Mouse (Mus musculus) MEL (cell line): ENCODE data around the gene Rwdd3. TPM values are rescaled to one million over a fixed set of nuclear protein-coding genes. Genes with fewer than 3 reads are reported as not detected.
A peak's percentile ranks its signal among the peaks of the same experiment; 100 is the strongest.

ENCODE experiments used
- DNase-seq: peaks from one replicate; pipeline ENCODE4 v3.0.0; 2011; ENCODE audit warnings: low read depth, low spot score
- H3K27ac ChIP-seq: 2 replicates; pipeline ENCODE4 v1.5.1; 2012; ENCODE audit warnings: low read depth, mild to moderate bottlenecking, control low read depth, low read length, moderate library complexity; ENCODE audit not compliant: control insufficient read depth
- H3K27me3 ChIP-seq, 2 experiments: fragments of 150-350 bp in 1 of 2; sonication (generic) in 1 of 2; 2 replicates each; pipeline ENCODE4 v1.6.1; 2012; ENCODE audit warnings: low read length in 2 of 2, mild to moderate bottlenecking in 2 of 2, improper control_type of control experiment in 1 of 2, moderate library complexity in 1 of 2; ENCODE audit not compliant: insufficient read depth in 2 of 2, control insufficient read depth in 1 of 2
- H3K36me3 ChIP-seq, 2 experiments: 2 replicates each; pipeline ENCODE4 v1.6.1; 2012 to 2014; ENCODE audit warnings: low read length in 2 of 2, improper control_type of control experiment in 1 of 2, inconsistent platforms in 1 of 2, mild to moderate bottlenecking in 1 of 2; ENCODE audit not compliant: insufficient read depth in 2 of 2, control insufficient read depth in 1 of 2
- H3K4me1 ChIP-seq, 2 experiments: fragments of 150-350 bp in 1 of 2; sonication (generic) in 1 of 2; 2 replicates each; pipeline ENCODE4 v1.6.1; 2012; ENCODE audit warnings: low read length in 2 of 2, improper control_type of control experiment in 1 of 2, mild to moderate bottlenecking in 1 of 2; ENCODE audit not compliant: insufficient read depth in 2 of 2, control insufficient read depth in 1 of 2
- H3K4me3 ChIP-seq, 2 experiments: fragments of 150-350 bp in 1 of 2; sonication (generic) in 1 of 2; 2 replicates each; pipeline ENCODE4 v1.5.1; 2012; ENCODE audit warnings: low read depth in 2 of 2, low read length in 2 of 2, mild to moderate bottlenecking in 2 of 2, moderate library complexity in 2 of 2, control low read depth in 1 of 2, improper control_type of control experiment in 1 of 2; ENCODE audit not compliant: control insufficient read depth in 1 of 2, insufficient read depth in 1 of 2
- H3K79me2 ChIP-seq: 2 replicates; pipeline ENCODE4 v1.6.1; 2012; ENCODE audit warnings: mild to moderate bottlenecking, low read length, moderate library complexity; ENCODE audit not compliant: control insufficient read depth, poor library complexity, insufficient read depth
- H3K9ac ChIP-seq: 2 replicates; pipeline ENCODE4 v1.6.1; 2012; ENCODE audit warnings: low read depth, mild to moderate bottlenecking, control low read depth, low read length, moderate library complexity; ENCODE audit not compliant: control insufficient read depth, poor library complexity, severe bottlenecking
- H3K9me3 ChIP-seq: fragments of 150-350 bp; sonication (generic); replicated peaks from 2 replicates; pipeline ENCODE4 v1.6.1; 2012; ENCODE audit warnings: mild to moderate bottlenecking, low read length, improper control_type of control experiment, moderate library complexity; ENCODE audit not compliant: insufficient read depth
- CHD2 ChIP-seq: IDR thresholded peaks from 2 replicates; pipeline ENCODE4 v1.6.1; 2011; ENCODE audit warnings: low read length, improper control_type of control experiment
- ELF1 ChIP-seq: IDR thresholded peaks from 2 replicates; pipeline ENCODE4 v1.6.1; 2014; ENCODE audit warnings: low read depth, mild to moderate bottlenecking, inconsistent platforms, low read length, improper control_type of control experiment, moderate library complexity
- EP300 ChIP-seq, 2 experiments: IDR thresholded peaks; 2 replicates each; pipeline ENCODE4 v1.6.1; 2011; ENCODE audit warnings: improper control_type of control experiment in 2 of 2, low read length in 2 of 2, low read depth in 1 of 2, mild to moderate bottlenecking in 1 of 2
- ETS1 ChIP-seq: IDR thresholded peaks from 2 replicates; pipeline ENCODE4 v1.6.1; 2012; ENCODE audit warnings: low read depth, mild to moderate bottlenecking, inconsistent platforms, low read length, improper control_type of control experiment, moderate library complexity
- GABPA ChIP-seq: IDR thresholded peaks from 2 replicates; pipeline ENCODE4 v1.6.1; 2012; ENCODE audit warnings: low read depth, mild to moderate bottlenecking, inconsistent platforms, low read length, improper control_type of control experiment, moderate library complexity
- MAFK ChIP-seq: IDR thresholded peaks from 2 replicates; pipeline ENCODE4 v1.6.1; 2011; ENCODE audit warnings: low read depth, mild to moderate bottlenecking, low read length, improper control_type of control experiment, borderline replicate concordance
- MAX ChIP-seq: IDR thresholded peaks from 2 replicates; pipeline ENCODE4 v1.6.1; 2011; ENCODE audit warnings: low read length, improper control_type of control experiment
- MEF2A ChIP-seq: IDR thresholded peaks from 2 replicates; pipeline ENCODE4 v1.6.1; 2014; ENCODE audit warnings: low read depth, mild to moderate bottlenecking, inconsistent platforms, low read length, improper control_type of control experiment; ENCODE audit not compliant: poor library complexity, insufficient replicate concordance, severe bottlenecking; ENCODE audit errors: extremely low read depth
- MYB ChIP-seq: IDR thresholded peaks from 2 replicates; pipeline ENCODE4 v1.6.1; 2011; ENCODE audit warnings: mild to moderate bottlenecking, low read depth, low read length, improper control_type of control experiment
- MYC ChIP-seq: IDR thresholded peaks from 2 replicates; pipeline ENCODE4 v1.6.1; 2011; ENCODE audit warnings: low read depth, mild to moderate bottlenecking, low read length, improper control_type of control experiment, moderate library complexity
- POLR2AphosphoS2 ChIP-seq: IDR thresholded peaks from 2 replicates; pipeline ENCODE4 v1.6.1; 2011; ENCODE audit warnings: low read length, improper control_type of control experiment
- SIN3A ChIP-seq: IDR thresholded peaks from 2 replicates; pipeline ENCODE4 v1.6.1; 2012; ENCODE audit warnings: low read length, improper control_type of control experiment, inconsistent platforms
- UBTF ChIP-seq: IDR thresholded peaks from 2 replicates; pipeline ENCODE4 v1.6.1; 2012; ENCODE audit warnings: low read depth, mild to moderate bottlenecking, inconsistent platforms, low read length, improper control_type of control experiment, moderate library complexity, borderline replicate concordance; ENCODE audit not compliant: insufficient read depth
- USF1 ChIP-seq: IDR thresholded peaks from 2 replicates; pipeline ENCODE4 v1.6.1; 2014; ENCODE audit warnings: low read depth, mild to moderate bottlenecking, inconsistent platforms, low read length, improper control_type of control experiment, moderate library complexity
- ZC3H11A ChIP-seq: IDR thresholded peaks from 2 replicates; pipeline ENCODE4 v1.6.1; 2012; ENCODE audit warnings: low read depth, mild to moderate bottlenecking, inconsistent platforms, low read length, improper control_type of control experiment
- ZKSCAN1 ChIP-seq: IDR thresholded peaks from 2 replicates; pipeline ENCODE4 v1.6.1; 2012; ENCODE audit warnings: low read depth, mild to moderate bottlenecking, inconsistent platforms, low read length, improper control_type of control experiment, moderate library complexity
- ZMIZ1 ChIP-seq: IDR thresholded peaks from 2 replicates; pipeline ENCODE4 v1.6.1; 2012; ENCODE audit warnings: low read depth, mild to moderate bottlenecking, inconsistent platforms, low read length, improper control_type of control experiment, moderate library complexity
- polyA plus RNA-seq, 2 experiments: library from polyadenylated mRNA; stranded (reverse) in 1 of 2; unstranded in 1 of 2; fragments of >175 nt in 1 of 2; fragments of >200 nt in 1 of 2; gene quantifications; 2 replicates each; pipeline versions ENCODE4 v1.2.1 to v1.2.4; 2012; ENCODE audit warnings: low replicate concordance in 2 of 2, low read depth in 1 of 2; ENCODE audit not compliant: insufficient read length in 2 of 2, insufficient read depth in 1 of 2, missing spikeins in 1 of 2
- total RNA-seq: library from RNA; depleted of rRNA; stranded (reverse); fragments of 300-350 nt; gene quantifications from 2 replicates; pipeline ENCODE4 v1.2.3, GENCODE M21; 2012

The Rwdd3 gene
- total and polyA plus RNA-seq, 3 experiments, result 4.2 to 4.8 TPM; not detected in 1

GRCm38 (mm10) chr3:121171872-121172265, 374 bp upstream of the Rwdd3 start:
- H3K9me3 ChIP-seq, result no peaks in the 10 kb centered on the region
- no peak for TF ChIP-seq MYB
- TF ChIP-seq EP300 (IDR thresholded peaks at IDR 0.05; ENCODE audit: low read depth in 1 of 2, low read length in 2 of 2), result no peak
- 0 out of 2 replicates have a peak, but pooled peaks have one; percentile 26 for TF ChIP-seq MYC
- 0 out of 2 replicates have a peak, but pooled peaks have one; percentile 46 for TF ChIP-seq ZMIZ1
- TF ChIP-seq, all 39 proteins: peak for 2
- peaks cover 10 to 15% of the 10 kb centered on the region in 2 experiments; a peak in 3 of 4 replicates for H3K4me1 ChIP-seq
- no peaks in the 10 kb centered on the region; a peak in 1 of 4 replicates for H3K27me3 ChIP-seq
- H3K4me3 ChIP-seq, result peak overlapping the region; percentile 48 to 71
- H3K36me3 ChIP-seq, result peaks cover 0 to 19% of the 10 kb centered on the region in 2 experiments; a peak in 2 of 4 replicates
- no peak for DNase-seq
- H3K79me2 ChIP-seq, result peaks cover 2% of the 10 kb centered on the region; the same call in 1 of the 2 replicates
- H3K9ac ChIP-seq, result peak overlapping the region; percentile 57
- no peak overlapping the region for H3K27ac ChIP-seq

- Histone ChIP-seq H3K4me1 (peaks cover 10 to 15% of the 10 kb centered on the region in 2 experiments; a peak in 3 of 4 replicates), H3K9ac (peak overlapping the region; percentile 85), H3K4me3 (peak overlapping the region; percentile 76 to 86), H3K36me3 (peaks cover 0 to 19% of the 10 kb centered on the region in 2 experiments; a peak in 2 of 4 replicates), H3K27ac (peak overlapping the region; percentile 90), H3K9me3 (no peaks in the 10 kb centered on the region), H3K27me3 (no peaks in the 10 kb centered on the region), H3K79me2 (peaks cover 2% of the 10 kb centered on the region; the same call in 1 of the 2 replicates)
- peak; percentile 56 for DNase-seq
- TF ChIP-seq MEF2A (no peak), ZC3H11A (no peak), POLR2AphosphoS2 (no peak), ELF1 (no peak), MYC (no peak), UBTF (no peak), MAX (no peak), EP300 (IDR thresholded peaks at IDR 0.05; ENCODE audit: low read depth in 1 of 2, low read length in 2 of 2) (no peak), ZKSCAN1 (no peak), CHD2 (no peak), SIN3A (no peak), MAFK (no peak), ETS1 (no peak), USF1 (no peak), GABPA (no peak)
These were observed 864 bp downstream of the Rwdd3 start for GRCm38 (mm10) chr3:121170631-121171030.
